Mouse (Mus musculus) gastrocnemius, adult 8-10 months (tissue): ENCODE results near the gene Wnt4. TPM values are rescaled to one million over a fixed set of nuclear protein-coding genes. Genes with fewer than 3 reads are reported as not detected.

Experiments
- DNase-seq, 2 experiments: peaks; one replicate each; pipeline ENCODE4 v3.0.0; 2022; ENCODE audit warnings: low spot score in 2 of 2
- total RNA-seq, 4 experiments: library from RNA; stranded (reverse); gene quantifications; 2 replicates each; pipeline ENCODE4 v1.2.4; 2022

Wnt4 gene
- 10 to 100 TPM; 12.3 to 17.7 (median 14.3) TPM for total RNA-seq

- peak; percentile 38 to 73 for DNase-seq
Observed at GRCm38 (mm10) chr4:137277166-137277513, at the start of gene Wnt4. Gene Wnt4 (plus strand): TSS chr4:137277489.

DNA sequence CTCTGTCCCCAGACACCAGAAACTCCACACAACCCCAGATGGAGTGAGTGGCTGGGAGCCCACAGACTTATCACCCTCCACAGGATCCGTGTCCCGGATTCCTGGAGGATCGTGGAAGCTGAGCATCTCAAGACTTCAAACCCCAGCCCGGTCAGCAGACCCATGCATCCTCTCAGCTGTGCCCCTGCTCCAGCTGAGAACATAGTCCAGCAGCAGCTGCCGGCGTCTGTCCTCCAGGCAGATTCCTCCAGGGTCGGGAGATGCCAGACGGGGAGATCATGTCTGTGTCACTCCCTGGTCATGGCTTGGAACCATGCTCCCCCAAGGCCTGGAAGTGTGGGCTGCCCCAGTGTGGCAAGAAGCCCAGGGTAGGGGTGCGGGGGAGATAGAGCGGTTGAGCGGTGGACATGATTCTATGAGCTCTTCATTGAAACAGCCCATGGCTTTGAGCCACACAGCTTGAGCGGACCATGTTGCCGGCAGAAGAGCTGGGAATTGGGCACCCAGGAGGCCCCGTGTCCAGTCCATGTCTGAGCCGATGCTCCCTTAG, 48.6 kb upstream of the Wnt4 start:
- DNase-seq = no peak

DNA sequence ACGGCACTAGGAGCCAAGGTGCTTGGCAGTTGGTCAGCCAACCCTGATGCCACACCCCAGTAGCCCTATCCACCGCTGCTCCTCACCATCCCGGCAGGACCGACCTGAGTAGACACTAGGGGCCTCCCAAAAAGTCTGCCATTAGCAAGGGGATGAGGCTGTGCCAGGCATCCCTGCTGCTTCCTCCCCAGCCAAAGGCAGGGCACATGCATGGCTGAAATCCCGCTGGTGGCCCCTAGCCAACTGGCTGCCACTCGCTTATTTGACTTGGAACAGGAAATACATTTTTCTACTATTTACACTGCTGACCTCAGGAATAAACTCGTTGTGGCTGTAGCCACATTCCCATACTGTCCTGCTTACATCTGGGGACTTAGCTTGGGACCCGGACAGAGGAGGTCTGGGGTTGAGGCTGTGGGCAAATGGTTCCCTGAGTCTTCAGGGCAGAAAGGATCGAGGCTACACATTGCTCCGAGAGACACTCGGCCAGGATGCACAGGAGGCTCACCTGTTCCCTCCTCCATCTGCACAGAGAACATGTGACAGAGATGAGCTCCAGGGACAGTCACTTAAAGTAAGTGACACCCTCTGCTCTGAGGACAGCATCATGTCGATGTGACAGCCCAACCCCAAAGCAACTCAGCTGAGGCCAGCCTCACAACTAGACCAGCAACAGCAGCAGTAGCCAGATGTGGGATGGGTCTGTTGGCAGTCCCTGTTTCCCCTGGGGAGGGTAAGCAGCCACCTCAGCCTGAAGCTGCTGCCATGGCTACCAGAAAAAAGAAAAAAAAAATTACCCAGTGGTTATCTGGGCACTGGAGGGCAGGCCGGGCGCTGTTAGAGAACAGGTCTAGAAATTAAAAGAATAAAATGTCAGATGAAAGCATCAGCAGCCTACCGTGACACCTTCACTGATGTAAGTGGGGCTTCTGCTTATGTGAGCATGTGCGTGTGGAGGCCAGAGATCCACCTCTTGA, 45.5 kb upstream of the Wnt4 start:
- DNase-seq = no peak

GRCm38 (mm10) chr4:137233632-137234031, 43.7 kb upstream of the Wnt4 start:
- no peak for DNase-seq

DNA sequence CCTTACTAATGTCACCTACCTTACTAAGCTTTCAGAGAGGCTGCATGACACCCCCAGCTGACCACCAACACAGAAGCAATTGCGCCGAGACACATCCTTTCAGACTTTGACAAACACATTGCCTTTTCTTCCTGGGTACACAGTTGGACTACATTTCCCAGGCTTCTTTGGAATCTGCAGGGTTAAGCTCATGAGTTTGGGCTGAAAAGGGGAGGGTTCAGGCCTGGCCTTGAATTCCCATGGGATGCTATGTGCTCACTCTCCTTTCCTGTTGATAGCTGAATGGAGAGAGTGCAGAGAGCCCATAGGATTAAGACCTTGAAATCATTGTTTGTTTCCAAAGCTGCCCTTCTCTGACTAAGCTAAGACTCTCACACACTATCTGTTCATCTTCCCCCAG, 42.8 kb upstream of the Wnt4 start:
- DNase-seq = no peak

GRCm38 (mm10) chr4:137235368-137235767, 41.9 kb upstream of the Wnt4 start:
- no peak for DNase-seq

- DNase-seq = no peak
Observed at GRCm38 (mm10) chr4:137244883-137245282, 32.4 kb upstream of the Wnt4 start.

DNA sequence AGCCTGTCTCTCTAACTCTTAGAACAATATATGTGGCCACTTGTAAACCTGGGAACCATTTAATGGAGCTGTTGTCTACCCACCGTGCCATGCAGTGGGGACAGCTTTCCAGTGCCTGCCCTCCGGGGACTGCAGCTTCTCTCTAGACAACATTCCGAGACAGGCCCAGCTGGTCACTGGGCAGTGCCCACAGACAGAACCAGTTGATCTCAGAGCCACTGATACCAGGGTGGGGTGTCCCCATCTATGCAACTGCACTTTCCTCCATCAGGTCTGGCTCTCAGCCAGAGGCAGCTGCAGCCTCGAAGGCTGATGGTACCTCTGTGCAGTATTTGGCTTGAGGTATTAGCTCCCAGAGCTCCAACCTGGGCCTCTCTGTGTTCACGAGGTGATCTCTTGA, 27.0 kb upstream of the Wnt4 start:
- no peak for DNase-seq

- no peak for DNase-seq
Observed at GRCm38 (mm10) chr4:137250849-137251248, 26.4 kb upstream of the Wnt4 start.

- no peak for DNase-seq
Observed at GRCm38 (mm10) chr4:137253601-137254000, 23.7 kb upstream of the Wnt4 start.

DNA sequence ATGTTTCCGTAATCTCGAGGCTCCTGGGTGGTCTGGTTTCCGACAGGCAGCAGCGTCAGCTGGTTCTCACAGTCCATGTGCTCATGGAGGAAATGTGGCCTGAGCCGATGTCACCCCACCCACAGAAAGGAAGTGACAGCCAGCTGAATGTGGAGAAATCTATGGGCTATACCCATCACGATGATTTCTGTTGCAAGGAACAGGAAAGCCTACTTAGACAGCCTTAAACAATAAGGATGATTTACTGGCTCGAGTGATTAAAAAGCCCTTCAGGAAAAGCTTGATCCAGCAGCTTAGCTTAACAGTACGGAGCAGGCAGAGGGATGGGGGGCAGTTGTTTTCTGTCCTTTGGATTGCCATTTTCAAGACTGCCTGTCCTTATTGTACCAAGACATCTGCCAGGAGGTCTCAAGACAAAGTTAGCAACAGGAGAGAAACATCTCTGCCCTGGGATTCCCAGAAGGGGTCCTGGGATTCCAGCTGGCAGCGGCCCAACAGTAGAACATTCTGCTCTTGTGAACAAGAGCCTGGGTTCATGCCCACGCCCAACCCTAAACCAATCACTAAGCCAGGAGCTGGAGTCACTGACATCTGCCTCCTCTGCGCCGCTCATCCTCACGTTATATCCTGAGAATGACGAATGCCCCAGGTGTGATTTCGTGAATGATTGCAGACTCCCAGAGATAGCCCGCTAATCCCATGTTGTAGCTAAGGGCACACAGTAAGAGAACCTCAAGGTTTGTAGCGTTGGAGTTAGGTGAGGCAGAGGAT, 22.9 kb upstream of the Wnt4 start:
- DNase-seq = no peak

DNA sequence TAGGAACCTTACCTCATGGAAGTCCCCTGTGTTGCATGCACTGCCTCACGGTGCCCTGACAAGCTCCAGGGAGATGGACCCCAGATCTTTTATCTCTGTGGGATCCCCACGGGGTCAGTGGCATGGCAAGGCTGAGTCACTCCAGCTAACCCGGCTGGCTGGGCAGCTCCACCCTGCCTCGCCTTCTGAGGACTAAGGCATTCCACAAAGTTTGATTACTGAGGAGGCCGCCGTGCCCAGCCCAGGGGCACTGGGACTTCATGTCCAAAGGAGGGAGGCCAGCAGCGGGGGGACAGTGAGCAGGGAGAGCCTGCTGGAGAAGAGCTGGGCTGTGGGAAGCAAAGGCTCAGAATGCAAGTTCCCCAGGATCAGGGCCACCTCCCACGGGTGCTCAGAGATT, 21.7 kb upstream of the Wnt4 start:
- DNase-seq = no peak

DNA sequence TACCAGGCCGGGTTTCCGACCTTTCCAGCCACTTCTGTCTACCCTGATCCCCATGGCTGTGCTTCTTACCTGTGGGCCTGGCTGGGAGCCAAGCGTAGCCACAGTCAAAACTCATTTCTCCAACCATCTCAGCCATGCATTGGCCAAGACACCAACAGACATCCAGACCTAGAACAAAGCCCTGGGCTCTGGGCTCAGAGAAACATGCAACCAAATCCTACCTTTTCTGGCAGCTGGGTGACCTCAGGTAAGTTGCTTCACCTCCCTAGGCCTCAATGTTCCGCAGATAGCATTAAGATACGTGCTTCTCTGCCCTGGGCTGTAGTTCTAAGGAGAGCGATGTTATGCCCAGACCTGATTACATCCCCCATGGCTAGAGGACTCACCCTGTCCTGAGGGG, 15.5 kb upstream of the Wnt4 start:
- no peak for DNase-seq

DNA sequence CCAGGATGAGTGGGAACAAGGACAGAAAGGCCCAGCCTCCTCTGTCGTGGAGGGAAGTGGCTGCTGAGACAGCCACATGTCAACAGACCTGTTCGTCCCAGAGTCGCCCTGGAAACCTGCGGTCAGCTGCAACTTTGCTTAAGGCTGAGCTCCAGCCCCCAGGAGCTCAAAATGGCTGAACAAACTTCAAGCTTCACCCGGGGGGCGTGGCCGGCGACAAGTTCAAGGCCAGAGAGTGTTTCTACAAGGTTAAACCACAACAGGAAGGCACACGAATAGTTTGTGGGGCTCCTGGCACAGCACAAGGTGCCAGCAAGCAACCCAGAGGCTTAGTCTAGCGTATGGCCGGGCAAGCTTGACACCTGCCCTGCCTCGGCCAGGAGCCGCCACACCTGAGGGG, 13.2 kb upstream of the Wnt4 start:
- DNase-seq = no peak

GRCm38 (mm10) chr4:137265116-137265515, 12.2 kb upstream of the Wnt4 start:
- DNase-seq = no peak

DNA sequence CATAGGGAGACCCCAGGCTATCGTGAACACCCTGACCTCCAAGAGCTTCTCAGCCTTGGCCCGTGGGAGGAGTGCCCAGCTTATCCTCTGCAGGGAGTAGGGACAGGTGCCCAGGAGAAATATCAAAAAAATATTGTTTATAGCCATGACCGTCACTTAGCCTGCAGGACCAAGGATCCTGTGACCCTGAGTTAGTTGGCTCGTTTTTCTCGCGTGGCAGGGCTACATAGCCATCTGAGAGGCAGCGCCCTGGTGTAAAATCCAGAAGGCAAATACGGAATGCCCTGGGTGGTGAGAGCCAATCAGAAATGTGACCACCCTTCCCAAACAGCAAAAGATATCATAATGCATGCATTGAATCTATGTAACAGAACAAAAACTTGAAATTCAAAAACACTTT, 8.7 kb upstream of the Wnt4 start:
- no peak for DNase-seq

DNA sequence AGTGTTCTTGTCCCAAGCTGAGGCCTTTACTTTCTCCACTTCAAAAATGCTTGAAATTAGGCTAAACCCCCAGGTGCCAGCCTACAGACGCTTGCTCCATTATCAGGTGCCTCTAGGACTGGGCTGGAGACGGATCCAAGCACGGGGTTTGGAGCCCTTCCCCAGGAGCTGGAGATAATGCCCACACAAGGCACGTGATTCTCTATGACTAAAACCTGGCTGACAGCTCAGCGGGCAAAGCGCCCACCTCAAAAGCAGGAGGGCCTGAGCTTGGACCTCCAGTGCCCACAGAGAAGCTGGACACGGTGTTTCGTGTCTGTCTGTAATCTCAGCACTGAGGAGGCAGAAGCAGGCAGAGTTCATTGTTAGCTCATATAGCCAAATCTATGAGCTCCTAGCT, 5.4 kb upstream of the Wnt4 start:
- no peak for DNase-seq

- DNase-seq = no peak
Observed at GRCm38 (mm10) chr4:137274304-137274703, 3.0 kb upstream of the Wnt4 start.

GRCm38 (mm10) chr4:137276443-137277165, 685 bp upstream of the Wnt4 start:
- DNase-seq = peak in 1 of 2 experiments; percentile 22

GRCm38 (mm10) chr4:137277600-137278143, 383 bp downstream of the Wnt4 start:
- DNase-seq = no peak
